Mouse (Mus musculus): Measurements from ENCODE around the gene Synpo2. TPM values are rescaled to one million over a fixed set of nuclear protein-coding genes. Genes with fewer than 3 reads are reported as not detected.

Gene Synpo2
- polyA plus RNA-seq, 1 experiment: 0.29 TPM

GRCm38 (mm10) chr3:123153337-123153736 is 82.6 kb downstream of the Synpo2 start:
- Histone ChIP-seq H3K4me3 (ENCODE audit: insufficient read depth, low read length) (no peak overlapping the region), H3K27ac (ENCODE audit: insufficient read depth, low read depth, low read length) (no peak overlapping the region), H3K4me1 (ENCODE audit: control insufficient read depth, insufficient read depth, low read length) (peaks cover 12% of the 10 kb centered on the region)
- no peak for TF ChIP-seq CTCF (IDR thresholded peaks at IDR 0.05; ENCODE audit: low read depth, low read length)
- no peak for TF ChIP-seq POLR2A (IDR thresholded peaks at IDR 0.05; ENCODE audit: borderline replicate concordance, low read depth, low read length)

- H3K4me1 ChIP-seq (ENCODE audit: control insufficient read depth, insufficient read depth, low read length): peaks cover 12% of the 10 kb centered on the region
- TF ChIP-seq POLR2A (IDR thresholded peaks at IDR 0.05; ENCODE audit: borderline replicate concordance, low read depth, low read length): no peak
- no peak for TF ChIP-seq CTCF (IDR thresholded peaks at IDR 0.05; ENCODE audit: low read depth, low read length)
- H3K4me3 ChIP-seq (ENCODE audit: insufficient read depth, low read length): no peak overlapping the region
- no peak overlapping the region for H3K27ac ChIP-seq (ENCODE audit: insufficient read depth, low read depth, low read length)
These were observed 83.0 kb downstream of the Synpo2 start for GRCm38 (mm10) chr3:123152911-123153310.

- Histone ChIP-seq H3K4me1 (ENCODE audit: control insufficient read depth, insufficient read depth, low read length) (peaks cover 12% of the 10 kb centered on the region), H3K27ac (ENCODE audit: insufficient read depth, low read depth, low read length) (peak overlapping the region; percentile 52), H3K4me3 (ENCODE audit: insufficient read depth, low read length) (no peak overlapping the region)
- TF ChIP-seq POLR2A (IDR thresholded peaks at IDR 0.05; ENCODE audit: borderline replicate concordance, low read depth, low read length): no peak
- TF ChIP-seq CTCF (IDR thresholded peaks at IDR 0.05; ENCODE audit: low read depth, low read length): no peak
These were observed 85.3 kb downstream of the Synpo2 start for GRCm38 (mm10) chr3:123150523-123151135.

- TF ChIP-seq CTCF (IDR thresholded peaks at IDR 0.05; ENCODE audit: low read depth, low read length) (no peak), POLR2A (IDR thresholded peaks at IDR 0.05; ENCODE audit: borderline replicate concordance, low read depth, low read length) (no peak)
- Histone ChIP-seq H3K4me3 (ENCODE audit: insufficient read depth, low read length) (no peak overlapping the region), H3K27ac (ENCODE audit: insufficient read depth, low read depth, low read length) (no peak overlapping the region), H3K4me1 (ENCODE audit: control insufficient read depth, insufficient read depth, low read length) (peaks cover 12% of the 10 kb centered on the region)
These were observed 86.4 kb downstream of the Synpo2 start for GRCm38 (mm10) chr3:123149380-123150162.

- Histone ChIP-seq H3K4me1 (ENCODE audit: control insufficient read depth, insufficient read depth, low read length) (peaks cover 12% of the 10 kb centered on the region), H3K27ac (ENCODE audit: insufficient read depth, low read depth, low read length) (no peak overlapping the region), H3K4me3 (ENCODE audit: insufficient read depth, low read length) (no peak overlapping the region)
- TF ChIP-seq POLR2A (IDR thresholded peaks at IDR 0.05; ENCODE audit: borderline replicate concordance, low read depth, low read length) (no peak), CTCF (IDR thresholded peaks at IDR 0.05; ENCODE audit: low read depth, low read length) (no peak)
These were observed 87.3 kb downstream of the Synpo2 start for GRCm38 (mm10) chr3:123148641-123149040.

GRCm38 (mm10) chr3:123146557-123146956 is 89.4 kb downstream of the Synpo2 start:
- peaks cover 11% of the 10 kb centered on the region for H3K4me1 ChIP-seq (ENCODE audit: control insufficient read depth, insufficient read depth, low read length)
- TF ChIP-seq POLR2A (IDR thresholded peaks at IDR 0.05; ENCODE audit: borderline replicate concordance, low read depth, low read length) (no peak), CTCF (IDR thresholded peaks at IDR 0.05; ENCODE audit: low read depth, low read length) (no peak)
- no peak overlapping the region for H3K27ac ChIP-seq (ENCODE audit: insufficient read depth, low read depth, low read length)
- H3K4me3 ChIP-seq (ENCODE audit: insufficient read depth, low read length): no peak overlapping the region

- peaks cover 13% of the 10 kb centered on the region for H3K4me1 ChIP-seq (ENCODE audit: control insufficient read depth, insufficient read depth, low read length)
- TF ChIP-seq CTCF (IDR thresholded peaks at IDR 0.05; ENCODE audit: low read depth, low read length): no peak
- no peak for TF ChIP-seq POLR2A (IDR thresholded peaks at IDR 0.05; ENCODE audit: borderline replicate concordance, low read depth, low read length)
- no peak overlapping the region for H3K4me3 ChIP-seq (ENCODE audit: insufficient read depth, low read length)
- no peak overlapping the region for H3K27ac ChIP-seq (ENCODE audit: insufficient read depth, low read depth, low read length)
These were observed 90.0 kb downstream of the Synpo2 start for GRCm38 (mm10) chr3:123145942-123146341.

GRCm38 (mm10) chr3:123143412-123143811 is 92.5 kb downstream of the Synpo2 start:
- Histone ChIP-seq H3K4me3 (ENCODE audit: insufficient read depth, low read length) (no peak overlapping the region), H3K27ac (ENCODE audit: insufficient read depth, low read depth, low read length) (no peak overlapping the region), H3K4me1 (ENCODE audit: control insufficient read depth, insufficient read depth, low read length) (peaks cover 7% of the 10 kb centered on the region)
- TF ChIP-seq POLR2A (IDR thresholded peaks at IDR 0.05; ENCODE audit: borderline replicate concordance, low read depth, low read length) (no peak), CTCF (IDR thresholded peaks at IDR 0.05; ENCODE audit: low read depth, low read length) (no peak)

- H3K4me3 ChIP-seq (ENCODE audit: insufficient read depth, low read length): no peak overlapping the region
- peaks cover 10% of the 10 kb centered on the region for H3K4me1 ChIP-seq (ENCODE audit: control insufficient read depth, insufficient read depth, low read length)
- no peak for TF ChIP-seq POLR2A (IDR thresholded peaks at IDR 0.05; ENCODE audit: borderline replicate concordance, low read depth, low read length)
- TF ChIP-seq CTCF (IDR thresholded peaks at IDR 0.05; ENCODE audit: low read depth, low read length): no peak
- H3K27ac ChIP-seq (ENCODE audit: insufficient read depth, low read depth, low read length): no peak overlapping the region
These were observed 93.7 kb downstream of the Synpo2 start for GRCm38 (mm10) chr3:123142298-123142697.

GRCm38 (mm10) chr3:123141069-123141468 is 94.9 kb downstream of the Synpo2 start:
- Histone ChIP-seq H3K4me3 (ENCODE audit: insufficient read depth, low read length) (no peak overlapping the region), H3K27ac (ENCODE audit: insufficient read depth, low read depth, low read length) (no peak overlapping the region), H3K4me1 (ENCODE audit: control insufficient read depth, insufficient read depth, low read length) (peaks cover 10% of the 10 kb centered on the region)
- TF ChIP-seq POLR2A (IDR thresholded peaks at IDR 0.05; ENCODE audit: borderline replicate concordance, low read depth, low read length): no peak
- no peak for TF ChIP-seq CTCF (IDR thresholded peaks at IDR 0.05; ENCODE audit: low read depth, low read length)

Measured in bone marrow macrophage, adult 2 months (primary cell).